Mouse (Mus musculus) layer of hippocampus, postnatal 14 days (tissue): ENCODE measurements around the gene Mavs. TPM values are rescaled to one million over a fixed set of nuclear protein-coding genes. Genes with fewer than 3 reads are reported as not detected.

ENCODE experiments used
- DNase-seq, 2 experiments: peaks; one replicate each; pipeline ENCODE4 v3.0.0; 2021 to 2022; ENCODE audit warnings: low spot score in 2 of 2, mixed read lengths in 1 of 2
- long read RNA-seq, 2 experiments: library from polyadenylated mRNA; stranded (forward); transcript quantifications; one replicate each; pipeline ENCODE4 v2.0.0; 2021
- total RNA-seq, 2 experiments: library from RNA; stranded (reverse); gene quantifications; 2 replicates each; pipeline ENCODE4 v1.2.3; 2021

The Mavs gene
- 1 to 10 TPM; 8.4 to 9.9 TPM for total RNA-seq
- long read RNA-seq, experiment 1, transcript Mavs-201 (7 exons, 2,867 nt): major isoform, 5 of 13 reads
- long read RNA-seq, experiment 1, partial matches to known transcripts: 0 of 13 reads
- long read RNA-seq, experiment 1, other reads (novel, unspliced or antisense): 7 of 13 reads
- long read RNA-seq, experiment 2, partial matches to known transcripts: 2 of 10 reads
- long read RNA-seq, experiment 2, other reads (novel, unspliced or antisense): 3 of 10 reads

- peak; percentile 88 to 96 for DNase-seq
These were observed at the start of gene Mavs for GRCm38 (mm10) chr2:131233307-131234126. Mavs (plus strand) TSS chr2:131234063.

- no peak for DNase-seq
These were observed 47.5 kb upstream of the Mavs start for GRCm38 (mm10) chr2:131186343-131186742.

- peak; percentile 54 to 73 for DNase-seq
These were observed 46.9 kb upstream of the Mavs start, which contains the start of the genes Cdc25b and Spef1 for GRCm38 (mm10) chr2:131186771-131187601. Cdc25b (plus strand) TSS chr2:131186949. Spef1 (minus strand) TSS chr2:131187282.

- no peak for DNase-seq
These were observed 46.3 kb upstream of the Mavs start for GRCm38 (mm10) chr2:131187602-131187922.

- DNase-seq: no peak
These were observed 45.6 kb upstream of the Mavs start for GRCm38 (mm10) chr2:131188311-131188710.

GRCm38 (mm10) chr2:131189521-131190309, 44.1 kb upstream of the Mavs start:
- no peak for DNase-seq

- DNase-seq: no peak
These were observed 43.4 kb upstream of the Mavs start for GRCm38 (mm10) chr2:131190344-131191004.

GRCm38 (mm10) chr2:131191005-131191390, 42.9 kb upstream of the Mavs start:
- DNase-seq: no peak

- DNase-seq: no peak
These were observed 37.1 kb upstream of the Mavs start for GRCm38 (mm10) chr2:131196606-131197316.

GRCm38 (mm10) chr2:131200710-131201109, 33.2 kb upstream of the Mavs start:
- DNase-seq: no peak

- no peak for DNase-seq
These were observed 32.6 kb upstream of the Mavs start for GRCm38 (mm10) chr2:131201262-131201661.

- no peak for DNase-seq
These were observed 29.9 kb upstream of the Mavs start for GRCm38 (mm10) chr2:131203816-131204409.

GRCm38 (mm10) chr2:131204410-131204981, 29.4 kb upstream of the Mavs start:
- DNase-seq: peak; percentile 82 to 83

- no peak for DNase-seq
These were observed 28.2 kb upstream of the Mavs start for GRCm38 (mm10) chr2:131205521-131206182.

- DNase-seq: no peak
These were observed 27.1 kb upstream of the Mavs start, which contains the start of gene Ap5s1 for GRCm38 (mm10) chr2:131206778-131207177. Ap5s1 (plus strand) TSS chr2:131207078.

GRCm38 (mm10) chr2:131208356-131208755, 25.5 kb upstream of the Mavs start:
- DNase-seq: no peak

GRCm38 (mm10) chr2:131209125-131209795, 24.6 kb upstream of the Mavs start:
- peak in 1 of 2 experiments; percentile 33 for DNase-seq
